Mouse (Mus musculus): ENCODE data around the gene Palm. TPM values are rescaled to one million over a fixed set of nuclear protein-coding genes. Genes with fewer than 3 reads are reported as not detected.

Gene Palm
- polyA plus RNA-seq, 1 experiment from 2014 or later, result 72.4 TPM

GRCm38 (mm10) chr10:79864351-79865188 lies 71.2 kb downstream of the Palm start:
- H3K9ac ChIP-seq, result no peak overlapping the region
- H3K4me3 ChIP-seq, result no peak overlapping the region
- H3K27ac ChIP-seq (ENCODE audit: poor library complexity, severe bottlenecking), result no peak overlapping the region; the same call in 1 of the 2 replicates
- H3K36me3 ChIP-seq, result peaks cover 71% of the 10 kb centered on the region
- H3K9me3 ChIP-seq (replicated peaks), result no peaks in the 10 kb centered on the region
- H3K27me3 ChIP-seq (replicated peaks), result no peaks in the 10 kb centered on the region
- ATAC-seq (ENCODE audit: insufficient number of reproducible peaks, low FRiP score), result 0 out of 2 replicates have a peak, but pooled peaks have one; percentile 0
- peaks cover 22% of the 10 kb centered on the region for H3K4me1 ChIP-seq (replicated peaks)
- 54% methylated on average over 9 of the region's 10 CpGs for WGBS
- H3K4me2 ChIP-seq, result no peak overlapping the region

DNA sequence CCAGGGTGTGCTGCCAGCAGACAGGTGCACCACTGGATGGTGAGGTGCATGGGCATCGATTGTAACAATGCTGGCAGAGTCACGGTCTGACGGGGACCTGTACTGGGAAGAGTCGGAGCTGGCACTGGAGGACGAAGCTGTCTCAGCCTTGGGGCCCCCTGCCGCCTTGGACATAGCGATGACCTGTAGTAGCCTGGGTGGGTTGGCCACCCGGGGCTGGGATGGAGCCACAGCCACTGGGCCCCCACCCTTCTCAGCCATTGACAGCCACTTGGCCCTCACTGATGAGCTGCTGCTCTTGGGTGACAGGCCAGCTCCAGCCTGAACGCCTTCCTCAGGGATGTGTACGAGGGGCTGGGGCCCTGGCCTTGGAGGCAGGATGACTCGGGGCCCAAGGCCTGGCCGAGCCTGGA lies 71.8 kb downstream of the Palm start:
- Histone ChIP-seq H3K9ac (peak overlapping the region; percentile 20; the same call in 1 of the 2 replicates), H3K36me3 (peaks cover 65% of the 10 kb centered on the region), H3K9me3 (replicated peaks) (no peaks in the 10 kb centered on the region), H3K27ac (ENCODE audit: poor library complexity, severe bottlenecking) (no peak overlapping the region; the same call in 1 of the 2 replicates), H3K27me3 (replicated peaks) (no peaks in the 10 kb centered on the region), H3K4me2 (no peak overlapping the region), H3K4me3 (no peak overlapping the region), H3K4me1 (replicated peaks) (peaks cover 16% of the 10 kb centered on the region)
- peak; percentile 29 for ATAC-seq (ENCODE audit: insufficient number of reproducible peaks, low FRiP score)
- WGBS, result 47% methylated on average over 12 of the region's 12 CpGs

DNA sequence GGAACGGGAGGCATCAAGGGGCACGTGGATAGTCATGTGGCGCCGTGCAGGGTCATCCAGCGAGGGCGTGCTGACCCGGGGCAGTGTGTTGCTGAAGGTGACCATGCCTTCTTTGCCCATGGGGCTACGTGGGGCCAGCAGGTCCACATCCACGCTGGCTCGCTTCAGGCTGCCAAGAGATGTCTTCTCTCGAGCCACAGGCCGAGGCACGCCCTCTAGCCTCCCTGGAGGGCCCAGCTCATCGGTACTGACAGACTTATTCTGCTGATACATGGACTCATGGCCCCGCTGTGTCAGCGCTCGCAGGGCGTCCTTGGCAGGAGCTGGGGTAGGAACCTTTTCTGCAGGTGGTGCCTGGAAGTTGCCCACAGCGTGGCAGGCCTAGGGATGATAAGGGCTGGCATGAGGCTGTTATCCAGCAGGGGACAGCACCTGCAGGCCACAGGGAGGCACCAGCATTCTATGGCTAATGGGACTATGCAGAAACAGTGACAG lies 72.5 kb downstream of the Palm start:
- Histone ChIP-seq H3K27ac (ENCODE audit: poor library complexity, severe bottlenecking) (no peak overlapping the region), H3K27me3 (replicated peaks) (no peaks in the 10 kb centered on the region), H3K9ac (0 out of 2 replicates have a peak overlapping the region, but pooled peaks have one; percentile 20), H3K4me3 (no peak overlapping the region), H3K4me1 (replicated peaks) (peaks cover 15% of the 10 kb centered on the region), H3K36me3 (peaks cover 58% of the 10 kb centered on the region), H3K4me2 (no peak overlapping the region), H3K9me3 (replicated peaks) (no peaks in the 10 kb centered on the region)
- ATAC-seq (ENCODE audit: insufficient number of reproducible peaks, low FRiP score), result no peak
- 66% methylated on average over 19 of the region's 19 CpGs for WGBS

DNA sequence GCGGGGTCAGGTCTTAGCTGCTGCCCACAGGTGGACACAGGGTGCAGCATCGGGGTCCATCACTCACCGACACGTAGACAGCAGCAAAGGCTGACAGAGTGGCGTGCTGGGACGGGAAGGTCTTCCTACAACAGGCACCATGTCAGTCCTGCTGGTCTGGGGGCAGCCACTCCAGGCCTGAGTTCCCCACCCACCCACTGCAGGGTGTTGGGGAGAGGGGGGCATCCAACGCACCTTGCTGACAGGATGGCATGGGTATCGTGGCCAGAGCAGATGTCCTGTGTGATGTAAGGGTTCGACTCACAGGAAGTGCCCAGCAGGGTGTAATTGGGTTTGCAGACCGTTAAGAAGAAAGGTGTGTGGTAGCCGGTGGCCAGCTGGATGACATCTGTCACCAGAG lies 73.2 kb downstream of the Palm start:
- peaks cover 51% of the 10 kb centered on the region for H3K36me3 ChIP-seq
- WGBS, result 77% methylated on average over 11 of the region's 11 CpGs
- no peak overlapping the region; the same call in 1 of the 2 replicates for H3K9ac ChIP-seq
- no peak overlapping the region for H3K4me2 ChIP-seq
- H3K4me3 ChIP-seq, result no peak overlapping the region
- H3K9me3 ChIP-seq (replicated peaks), result no peaks in the 10 kb centered on the region
- H3K4me1 ChIP-seq (replicated peaks), result peaks cover 15% of the 10 kb centered on the region
- no peak overlapping the region for H3K27ac ChIP-seq (ENCODE audit: poor library complexity, severe bottlenecking)
- no peaks in the 10 kb centered on the region for H3K27me3 ChIP-seq (replicated peaks)
- ATAC-seq (ENCODE audit: insufficient number of reproducible peaks, low FRiP score), result no peak

Small RNA genes lying within 50 kb of the gene (microRNA-seq; reads per million reads assigned to microRNA genes)
- gene Mir6910, result not detected

Other genes with a start within 250 kb of the Palm start
- gene Mier2, start 238.4 kb upstream of the Palm start, polyA plus RNA-seq (2016; fragmentation: Nextera tagmentation; extraction: Ambion mirVana), result 38.2 and 38.7 TPM in 2 replicates
- gene Theg, start 206.2 kb upstream of the Palm start, polyA plus RNA-seq (2016; fragmentation: Nextera tagmentation; extraction: Ambion mirVana), result not detected in 2 replicates
- not detected in 2 replicates for gene C2cd4c, start 179.5 kb upstream of the Palm start, polyA plus RNA-seq (2016; fragmentation: Nextera tagmentation; extraction: Ambion mirVana)
- gene Shc2, start 155.7 kb upstream of the Palm start, polyA plus RNA-seq (2016; fragmentation: Nextera tagmentation; extraction: Ambion mirVana), result 2.7 and 3.0 TPM in 2 replicates
- gene Odf3l2, start 147.8 kb upstream of the Palm start, polyA plus RNA-seq (2016; fragmentation: Nextera tagmentation; extraction: Ambion mirVana), result not detected in 2 replicates
- gene Madcam1, start 129.0 kb upstream of the Palm start, polyA plus RNA-seq (2016; fragmentation: Nextera tagmentation; extraction: Ambion mirVana), result 0.23 and 1.0 TPM in 2 replicates
- 41.9 and 46.0 TPM in 2 replicates for gene Tpgs1, start 124.2 kb upstream of the Palm start, polyA plus RNA-seq (2016; fragmentation: Nextera tagmentation; extraction: Ambion mirVana)
- 151 and 152 TPM in 2 replicates for gene Cdc34, start 111.4 kb upstream of the Palm start, polyA plus RNA-seq (2016; fragmentation: Nextera tagmentation; extraction: Ambion mirVana)
- 0.78 and 0.83 TPM in 2 replicates for gene Gzmm, start 104.6 kb upstream of the Palm start, polyA plus RNA-seq (2016; fragmentation: Nextera tagmentation; extraction: Ambion mirVana)
- 1,289 and 1,310 TPM in 2 replicates for gene Bsg, start 89.1 kb upstream of the Palm start, polyA plus RNA-seq (2016; fragmentation: Nextera tagmentation; extraction: Ambion mirVana)
- gene Hcn2, start 76.9 kb upstream of the Palm start, polyA plus RNA-seq (2016; fragmentation: Nextera tagmentation; extraction: Ambion mirVana), result not detected in 2 replicates
- 35.4 and 35.9 TPM in 2 replicates for gene Polrmt, start 47.0 kb upstream of the Palm start, polyA plus RNA-seq (2016; fragmentation: Nextera tagmentation; extraction: Ambion mirVana)
- gene Fgf22, start 38.5 kb upstream of the Palm start, polyA plus RNA-seq (2016; fragmentation: Nextera tagmentation; extraction: Ambion mirVana), result 0.22 and 0.38 TPM in 2 replicates
- gene Rnf126, start 26.6 kb upstream of the Palm start, polyA plus RNA-seq (2016; fragmentation: Nextera tagmentation; extraction: Ambion mirVana), result 78.7 and 78.9 TPM in 2 replicates
- 21.1 and 21.9 TPM in 2 replicates for gene Fstl3, start 16.3 kb upstream of the Palm start, polyA plus RNA-seq (2016; fragmentation: Nextera tagmentation; extraction: Ambion mirVana)
- gene Prss57, start 2.6 kb upstream of the Palm start, polyA plus RNA-seq (2016; fragmentation: Nextera tagmentation; extraction: Ambion mirVana), result 0.24 TPM in 1 of 2 replicates, not detected in the other
- 0.40 and 0.60 TPM in 2 replicates for gene Misp, start 27.4 kb downstream of the Palm start, polyA plus RNA-seq (2016; fragmentation: Nextera tagmentation; extraction: Ambion mirVana)
- 139 and 142 TPM in 2 replicates for gene Ptbp1, start 60.9 kb downstream of the Palm start, polyA plus RNA-seq (2016; fragmentation: Nextera tagmentation; extraction: Ambion mirVana)
- gene Prtn3, start 80.9 kb downstream of the Palm start, polyA plus RNA-seq (2016; fragmentation: Nextera tagmentation; extraction: Ambion mirVana), result 1.8 and 2.0 TPM in 2 replicates
- 14.2 and 15.5 TPM in 2 replicates for gene Plppr3, start 81.1 kb downstream of the Palm start, polyA plus RNA-seq (2016; fragmentation: Nextera tagmentation; extraction: Ambion mirVana)
- gene Elane, start 92.7 kb downstream of the Palm start, polyA plus RNA-seq (2016; fragmentation: Nextera tagmentation; extraction: Ambion mirVana), result 0.47 TPM in 1 of 2 replicates, not detected in the other
- gene Cfd, start 97.3 kb downstream of the Palm start, polyA plus RNA-seq (2016; fragmentation: Nextera tagmentation; extraction: Ambion mirVana), result not detected in 2 replicates
- 48.3 and 50.1 TPM in 2 replicates for gene Med16, start 115.4 kb downstream of the Palm start, polyA plus RNA-seq (2016; fragmentation: Nextera tagmentation; extraction: Ambion mirVana)
- gene Gm26602, start 117.3 kb downstream of the Palm start, polyA plus RNA-seq (2016; fragmentation: Nextera tagmentation; extraction: Ambion mirVana), result 16.8 and 19.3 TPM in 2 replicates
- 0.45 and 0.55 TPM in 2 replicates for gene Kiss1r, start 123.4 kb downstream of the Palm start, polyA plus RNA-seq (2016; fragmentation: Nextera tagmentation; extraction: Ambion mirVana)
- gene R3hdm4, start 127.6 kb downstream of the Palm start, polyA plus RNA-seq (2016; fragmentation: Nextera tagmentation; extraction: Ambion mirVana), result 92.8 and 97.3 TPM in 2 replicates
- gene Arid3a, start 133.5 kb downstream of the Palm start, polyA plus RNA-seq (2016; fragmentation: Nextera tagmentation; extraction: Ambion mirVana), result 6.3 and 8.3 TPM in 2 replicates
- gene Wdr18, start 166.6 kb downstream of the Palm start, polyA plus RNA-seq (2016; fragmentation: Nextera tagmentation; extraction: Ambion mirVana), result 78.8 and 89.6 TPM in 2 replicates
- gene Grin3b, start 177.1 kb downstream of the Palm start, polyA plus RNA-seq (2016; fragmentation: Nextera tagmentation; extraction: Ambion mirVana), result 0.12 and 0.29 TPM in 2 replicates
- 20.8 and 20.9 TPM in 2 replicates for gene Tmem259, start 190.8 kb downstream of the Palm start, polyA plus RNA-seq (2016; fragmentation: Nextera tagmentation; extraction: Ambion mirVana)
- gene Cnn2, start 195.0 kb downstream of the Palm start, polyA plus RNA-seq (2016; fragmentation: Nextera tagmentation; extraction: Ambion mirVana), result 302 and 307 TPM in 2 replicates
- 4.5 and 5.1 TPM in 2 replicates for gene Abca7, start 202.9 kb downstream of the Palm start, polyA plus RNA-seq (2016; fragmentation: Nextera tagmentation; extraction: Ambion mirVana)
- 7.5 and 8.5 TPM in 2 replicates for gene Arhgap45, start 223.1 kb downstream of the Palm start, polyA plus RNA-seq (2016; fragmentation: Nextera tagmentation; extraction: Ambion mirVana)
- 132 and 135 TPM in 2 replicates for gene Polr2e, start 246.2 kb downstream of the Palm start, polyA plus RNA-seq (2016; fragmentation: Nextera tagmentation; extraction: Ambion mirVana)

All from heart, embryonic 12.5 days (tissue).